Mouse (Mus musculus): ENCODE measurements around the gene Specc1. TPM values are rescaled to one million over a fixed set of nuclear protein-coding genes. Genes with fewer than 3 reads are reported as not detected.

Specc1 gene
- polyA plus RNA-seq, 1 experiment from 2014 or later: 11.5 TPM

DNA sequence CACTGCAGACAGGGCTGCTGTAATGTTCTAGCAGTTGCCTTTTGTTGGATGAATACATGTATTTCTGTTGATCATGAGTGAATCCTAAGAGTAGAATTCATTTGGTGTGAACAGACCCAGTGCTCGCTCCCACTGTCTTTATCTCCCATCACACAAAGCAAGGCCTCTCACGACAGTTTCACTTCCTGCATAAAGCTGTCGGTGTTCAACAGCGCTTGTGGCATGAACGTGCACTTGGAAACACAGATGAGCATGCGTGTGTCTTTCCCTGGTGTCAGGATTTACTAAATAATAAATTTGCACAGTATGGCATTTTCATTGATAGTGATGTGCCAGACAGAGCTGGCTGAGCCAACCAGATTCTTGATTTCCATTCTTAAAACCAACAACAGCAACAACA, 6.1 kb downstream of the Specc1 start:
- H3K4me2 ChIP-seq (replicated peaks): no peak overlapping the region
- H3K27ac ChIP-seq: no peak overlapping the region
- WGBS: 81% methylated on average over 6 of the region's 6 CpGs
- H3K4me3 ChIP-seq (replicated peaks; ENCODE audit: low read length): no peak overlapping the region
- H3K36me3 ChIP-seq (replicated peaks; ENCODE audit: control insufficient read depth, insufficient read depth): no peaks in the 10 kb centered on the region
- H3K4me1 ChIP-seq (replicated peaks; ENCODE audit: control insufficient read depth, insufficient read depth, low read length): 0 out of 2 replicates have a peak, but pooled peaks cover under 1% of the 10 kb centered on the region
- no peaks in the 10 kb centered on the region for H3K9me3 ChIP-seq (ENCODE audit: control insufficient read depth, low read length)
- DNase-seq (ENCODE audit: low spot score) (no peak), ATAC-seq (ENCODE audit: low FRiP score) (no peak)
- peaks cover 21% of the 10 kb centered on the region for H3K27me3 ChIP-seq (ENCODE audit: control insufficient read depth, insufficient read depth, low read length)
- H3K9ac ChIP-seq: no peak overlapping the region

DNA sequence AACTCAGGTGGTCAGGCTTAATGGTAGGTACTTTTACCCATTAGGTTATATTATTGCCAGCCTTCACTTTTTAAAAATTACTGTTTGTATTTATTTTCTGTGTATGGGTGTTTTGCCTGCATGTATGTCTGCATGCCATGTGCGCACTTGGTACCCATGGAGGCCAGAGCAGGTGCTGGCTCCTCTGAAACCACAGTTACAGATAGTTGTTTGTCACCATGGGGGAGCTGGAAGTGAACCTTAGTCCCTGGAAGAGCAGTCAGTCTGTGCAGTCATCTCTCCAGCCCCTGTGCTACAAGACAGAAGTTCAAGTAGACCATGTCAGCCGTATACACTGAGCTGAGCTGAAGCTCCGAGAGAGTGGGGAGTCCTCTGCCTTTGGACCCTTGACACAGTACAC, 6.6 kb downstream of the Specc1 start:
- ATAC-seq (ENCODE audit: low FRiP score) (no peak), DNase-seq (ENCODE audit: low spot score) (no peak)
- Histone ChIP-seq H3K4me3 (replicated peaks; ENCODE audit: low read length) (no peak overlapping the region), H3K27ac (no peak overlapping the region), H3K27me3 (ENCODE audit: control insufficient read depth, insufficient read depth, low read length) (peaks cover 16% of the 10 kb centered on the region), H3K36me3 (replicated peaks; ENCODE audit: control insufficient read depth, insufficient read depth) (no peaks in the 10 kb centered on the region), H3K4me1 (replicated peaks; ENCODE audit: control insufficient read depth, insufficient read depth, low read length) (no peaks in the 10 kb centered on the region), H3K9ac (no peak overlapping the region), H3K9me3 (ENCODE audit: control insufficient read depth, low read length) (no peaks in the 10 kb centered on the region), H3K4me2 (replicated peaks) (no peak overlapping the region)
- WGBS: 88% methylated on average over 3 of the region's 3 CpGs

DNA sequence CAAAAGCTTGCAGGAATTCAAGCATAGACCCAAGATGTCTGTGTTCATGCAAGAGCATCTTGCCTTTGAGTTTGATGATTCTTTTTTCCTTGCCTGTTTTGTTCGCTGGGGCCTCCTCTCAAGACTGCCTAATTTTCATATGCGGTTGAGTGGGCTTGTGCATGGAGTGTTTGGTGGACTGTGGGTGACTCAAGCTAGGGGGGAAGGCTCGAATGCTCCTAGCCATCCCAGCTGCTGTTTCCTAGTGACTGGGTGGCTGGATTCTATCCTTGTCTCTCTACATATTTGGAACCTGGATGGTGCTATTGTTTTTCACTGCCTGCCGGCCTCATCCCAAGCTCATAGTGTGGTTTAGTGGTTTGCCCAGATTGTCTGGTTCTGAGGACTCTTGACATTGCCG, 8.0 kb downstream of the Specc1 start:
- DNase-seq (ENCODE audit: low spot score) (no peak), ATAC-seq (ENCODE audit: low FRiP score) (no peak)
- H3K27ac ChIP-seq: no peak overlapping the region
- H3K27me3 ChIP-seq (ENCODE audit: control insufficient read depth, insufficient read depth, low read length): peaks cover 1% of the 10 kb centered on the region; the same call in 1 of the 2 replicates
- no peak overlapping the region for H3K4me3 ChIP-seq (replicated peaks; ENCODE audit: low read length)
- H3K4me1 ChIP-seq (replicated peaks; ENCODE audit: control insufficient read depth, insufficient read depth, low read length): no peaks in the 10 kb centered on the region
- H3K4me2 ChIP-seq (replicated peaks): no peak overlapping the region
- no peaks in the 10 kb centered on the region for H3K36me3 ChIP-seq (replicated peaks; ENCODE audit: control insufficient read depth, insufficient read depth)
- H3K9ac ChIP-seq: no peak overlapping the region
- WGBS: 89% methylated on average over 5 of the region's 5 CpGs
- H3K9me3 ChIP-seq (ENCODE audit: control insufficient read depth, low read length): no peaks in the 10 kb centered on the region

DNA sequence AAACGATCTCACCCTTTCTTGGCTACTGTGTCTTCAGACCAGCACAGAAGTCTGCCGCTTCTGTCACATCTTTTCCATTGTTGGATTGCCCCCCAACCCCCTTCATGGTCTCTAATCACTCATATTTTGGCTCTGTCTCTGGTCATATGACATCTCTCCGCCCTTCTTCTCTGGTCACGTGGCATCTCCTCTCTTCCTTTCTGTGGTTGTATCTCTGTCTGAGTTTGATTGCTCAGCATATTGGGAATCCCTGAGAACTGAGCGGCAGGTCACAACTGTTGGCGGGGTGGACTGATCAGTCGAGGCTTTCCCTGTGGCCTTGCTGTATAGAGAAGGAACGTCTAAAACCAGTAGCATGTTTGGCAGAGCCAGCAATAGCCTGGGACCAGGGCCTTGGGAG, 10.5 kb downstream of the Specc1 start:
- Histone ChIP-seq H3K4me2 (replicated peaks) (no peak overlapping the region), H3K36me3 (replicated peaks; ENCODE audit: control insufficient read depth, insufficient read depth) (no peaks in the 10 kb centered on the region), H3K27me3 (ENCODE audit: control insufficient read depth, insufficient read depth, low read length) (no peaks in the 10 kb centered on the region), H3K27ac (no peak overlapping the region), H3K4me3 (replicated peaks; ENCODE audit: low read length) (no peak overlapping the region), H3K9me3 (ENCODE audit: control insufficient read depth, low read length) (no peaks in the 10 kb centered on the region), H3K4me1 (replicated peaks; ENCODE audit: control insufficient read depth, insufficient read depth, low read length) (no peaks in the 10 kb centered on the region), H3K9ac (no peak overlapping the region)
- no peak for ATAC-seq (ENCODE audit: low FRiP score)
- no peak for DNase-seq (ENCODE audit: low spot score)
- WGBS: 83% methylated on average over 8 of the region's 8 CpGs

DNA sequence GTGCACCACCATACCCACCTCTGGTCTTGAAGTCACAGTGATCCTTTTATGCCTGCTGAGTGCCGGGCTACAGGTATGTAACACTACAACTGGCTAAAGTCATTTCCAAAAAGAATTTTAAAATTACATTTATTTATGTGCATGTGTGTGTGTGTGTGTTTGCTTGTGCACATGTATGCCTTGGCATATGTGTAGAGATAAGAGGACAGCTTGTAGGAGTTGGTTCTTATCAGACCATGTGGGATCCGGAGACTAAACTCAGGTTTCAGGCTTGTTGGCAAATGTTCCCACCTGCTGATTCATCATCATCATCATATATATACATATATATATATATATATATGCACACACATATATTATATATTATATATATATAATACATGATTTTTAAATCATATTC, 12.3 kb downstream of the Specc1 start:
- Histone ChIP-seq H3K4me2 (replicated peaks) (no peak overlapping the region), H3K27ac (no peak overlapping the region), H3K9ac (no peak overlapping the region), H3K4me1 (replicated peaks; ENCODE audit: control insufficient read depth, insufficient read depth, low read length) (no peaks in the 10 kb centered on the region), H3K27me3 (ENCODE audit: control insufficient read depth, insufficient read depth, low read length) (no peaks in the 10 kb centered on the region), H3K9me3 (ENCODE audit: control insufficient read depth, low read length) (no peaks in the 10 kb centered on the region), H3K36me3 (replicated peaks; ENCODE audit: control insufficient read depth, insufficient read depth) (no peaks in the 10 kb centered on the region), H3K4me3 (replicated peaks; ENCODE audit: low read length) (no peak overlapping the region)
- WGBS: 96% methylated on average over 2 of the region's 2 CpGs
- ATAC-seq (ENCODE audit: low FRiP score) (no peak), DNase-seq (ENCODE audit: low spot score) (no peak)

DNA sequence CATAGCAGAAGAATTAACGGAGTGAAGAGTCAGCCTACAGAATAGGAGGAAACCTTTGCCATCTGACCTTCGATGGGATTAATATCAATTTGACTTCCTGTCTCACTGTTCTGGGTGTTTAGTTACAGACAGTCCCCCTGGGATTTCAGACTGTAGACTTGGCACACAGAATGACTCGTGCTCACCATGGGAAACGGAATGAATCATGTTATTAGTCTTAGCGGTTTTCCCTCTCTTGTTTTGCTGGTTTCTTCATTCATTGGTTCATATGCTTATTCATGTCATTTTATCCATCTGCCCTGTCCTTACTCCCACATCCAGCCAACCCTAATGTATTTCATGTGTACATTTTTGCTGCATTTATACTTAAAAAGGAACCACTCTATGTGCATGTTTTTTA, 14.3 kb downstream of the Specc1 start:
- H3K4me2 ChIP-seq (replicated peaks): no peak overlapping the region
- WGBS: 58% methylated on average over 5 of the region's 5 CpGs
- H3K9me3 ChIP-seq (ENCODE audit: control insufficient read depth, low read length): no peaks in the 10 kb centered on the region
- no peak overlapping the region for H3K9ac ChIP-seq
- no peaks in the 10 kb centered on the region for H3K36me3 ChIP-seq (replicated peaks; ENCODE audit: control insufficient read depth, insufficient read depth)
- no peak overlapping the region for H3K27ac ChIP-seq
- no peaks in the 10 kb centered on the region for H3K4me1 ChIP-seq (replicated peaks; ENCODE audit: control insufficient read depth, insufficient read depth, low read length)
- H3K4me3 ChIP-seq (replicated peaks; ENCODE audit: low read length): no peak overlapping the region
- DNase-seq (ENCODE audit: low spot score): no peak
- H3K27me3 ChIP-seq (ENCODE audit: control insufficient read depth, insufficient read depth, low read length): no peaks in the 10 kb centered on the region
- ATAC-seq (ENCODE audit: low FRiP score): no peak

DNA sequence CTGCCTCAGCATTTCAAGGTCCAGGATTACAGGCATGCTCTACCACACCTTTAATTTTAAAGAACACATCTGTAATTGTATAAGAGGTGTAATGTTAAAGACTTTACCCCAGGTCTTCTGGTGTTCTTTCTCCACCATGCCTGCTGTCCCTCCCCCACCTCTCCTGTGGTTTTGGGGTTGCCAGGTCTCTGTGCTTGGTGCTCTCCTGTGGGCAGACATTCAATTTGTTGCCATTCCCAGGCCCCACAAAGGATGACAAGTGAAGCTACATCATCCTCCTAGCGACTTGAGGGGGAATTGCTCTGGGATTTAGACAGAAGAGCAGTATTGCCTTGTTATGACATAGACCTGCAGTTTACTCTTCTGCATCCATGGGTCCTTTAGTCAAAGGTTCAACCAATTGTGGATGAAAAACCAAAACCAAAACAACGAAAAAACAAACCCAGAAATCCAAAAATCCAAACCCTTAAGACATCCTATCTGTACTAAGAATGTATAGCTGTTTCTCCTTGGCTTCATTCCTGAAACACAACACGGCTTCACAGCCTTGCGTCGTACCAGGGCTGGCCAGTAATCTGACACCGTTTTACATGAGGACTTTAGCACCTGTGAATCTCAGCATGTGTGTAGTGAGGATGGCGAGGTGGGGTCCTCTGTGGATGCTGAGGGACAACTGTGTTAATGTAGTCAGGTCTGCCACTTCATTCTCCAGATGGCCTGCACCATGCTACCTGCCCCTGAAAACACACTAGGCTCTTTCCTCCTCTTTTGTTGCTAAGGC, 15.1 kb downstream of the Specc1 start:
- Histone ChIP-seq H3K4me2 (replicated peaks) (no peak overlapping the region), H3K27ac (no peak overlapping the region), H3K27me3 (ENCODE audit: control insufficient read depth, insufficient read depth, low read length) (no peaks in the 10 kb centered on the region), H3K4me1 (replicated peaks; ENCODE audit: control insufficient read depth, insufficient read depth, low read length) (no peaks in the 10 kb centered on the region; the same call in 1 of the 2 replicates), H3K36me3 (replicated peaks; ENCODE audit: control insufficient read depth, insufficient read depth) (no peaks in the 10 kb centered on the region), H3K4me3 (replicated peaks; ENCODE audit: low read length) (no peak overlapping the region), H3K9ac (no peak overlapping the region), H3K9me3 (ENCODE audit: control insufficient read depth, low read length) (no peaks in the 10 kb centered on the region)
- ATAC-seq (ENCODE audit: low FRiP score) (no peak), DNase-seq (ENCODE audit: low spot score) (no peak)
- WGBS: 72% methylated on average over 7 of the region's 7 CpGs

DNA sequence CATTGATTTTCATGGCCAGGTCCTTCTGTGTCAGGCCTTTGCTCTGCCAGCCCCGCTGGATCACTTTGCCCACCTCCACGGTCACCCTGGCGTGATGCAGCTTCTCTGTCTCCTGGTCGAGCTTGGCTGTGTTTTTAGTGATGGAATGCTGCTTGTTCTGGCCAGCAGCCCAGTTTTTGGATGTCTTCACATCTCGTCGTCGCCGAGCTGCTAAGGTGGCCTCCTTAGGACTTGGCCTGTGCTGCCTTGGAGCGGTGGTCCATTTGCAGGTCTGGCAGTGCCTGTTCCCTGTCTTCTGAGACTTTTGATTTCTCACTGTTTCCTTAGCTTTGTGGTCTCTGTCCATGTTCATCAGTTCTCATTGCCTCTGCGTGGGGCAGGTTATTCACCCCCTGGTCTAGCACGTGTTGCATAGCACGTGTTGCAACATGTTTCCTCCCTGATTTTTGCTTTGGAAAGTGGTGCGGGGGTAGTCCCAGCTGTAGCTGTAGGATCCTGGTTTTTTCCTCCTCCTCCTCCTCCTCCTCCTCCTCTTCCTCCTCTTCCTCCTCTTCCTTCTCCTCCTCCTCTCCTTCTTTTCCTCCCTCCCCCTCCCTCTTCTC, 17.6 kb downstream of the Specc1 start:
- Histone ChIP-seq H3K27ac (no peak overlapping the region), H3K9me3 (ENCODE audit: control insufficient read depth, low read length) (no peaks in the 10 kb centered on the region), H3K9ac (no peak overlapping the region), H3K4me3 (replicated peaks; ENCODE audit: low read length) (no peak overlapping the region), H3K4me1 (replicated peaks; ENCODE audit: control insufficient read depth, insufficient read depth, low read length) (no peaks in the 10 kb centered on the region; the same call in 1 of the 2 replicates), H3K27me3 (ENCODE audit: control insufficient read depth, insufficient read depth, low read length) (no peaks in the 10 kb centered on the region), H3K36me3 (replicated peaks; ENCODE audit: control insufficient read depth, insufficient read depth) (no peaks in the 10 kb centered on the region), H3K4me2 (replicated peaks) (no peak overlapping the region)
- ATAC-seq (ENCODE audit: low FRiP score): no peak
- DNase-seq (ENCODE audit: low spot score): no peak
- 60% methylated on average over 13 of the region's 13 CpGs for WGBS

DNA sequence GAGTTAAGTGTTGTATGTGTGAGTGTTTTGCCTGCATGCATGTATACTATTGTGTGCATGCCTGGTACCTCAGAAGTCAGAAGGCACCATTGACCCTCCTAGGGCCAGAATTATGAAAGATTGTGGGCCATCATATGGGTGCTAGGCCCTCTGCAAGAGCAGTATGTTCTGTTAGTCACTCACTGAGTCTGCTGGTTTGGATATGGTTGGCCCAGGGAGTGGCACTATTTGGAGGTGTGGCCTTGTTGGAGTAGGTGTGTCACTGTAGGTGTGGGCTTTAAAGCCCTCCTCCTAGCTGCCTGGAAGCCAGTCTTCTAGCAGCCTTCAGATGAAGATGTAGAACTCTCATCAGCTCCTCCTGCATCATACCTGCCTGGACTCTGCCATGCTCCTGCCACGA, 19.2 kb downstream of the Specc1 start:
- Histone ChIP-seq H3K4me1 (replicated peaks; ENCODE audit: control insufficient read depth, insufficient read depth, low read length) (no peaks in the 10 kb centered on the region; the same call in 1 of the 2 replicates), H3K4me2 (replicated peaks) (no peak overlapping the region), H3K27me3 (ENCODE audit: control insufficient read depth, insufficient read depth, low read length) (no peaks in the 10 kb centered on the region), H3K9me3 (ENCODE audit: control insufficient read depth, low read length) (no peaks in the 10 kb centered on the region), H3K9ac (no peak overlapping the region), H3K4me3 (replicated peaks; ENCODE audit: low read length) (no peak overlapping the region), H3K27ac (no peak overlapping the region), H3K36me3 (replicated peaks; ENCODE audit: control insufficient read depth, insufficient read depth) (no peaks in the 10 kb centered on the region)
- no peak for DNase-seq (ENCODE audit: low spot score)
- WGBS: 88% methylated on average over 1 of the region's 1 CpGs
- ATAC-seq (ENCODE audit: low FRiP score): no peak
